Mouse (Mus musculus) forebrain, embryonic 11.5 days (tissue): Measurements from ENCODE around the gene 6030408B16Rik. TPM values are rescaled to one million over a fixed set of nuclear protein-coding genes. Genes with fewer than 3 reads are reported as not detected.

ENCODE experiments used
- ATAC-seq: fragments of 200-750 bp; cut with Nextera tagmentation; replicated peaks from 2 replicates; pipeline ENCODE4 v1.8.0; 2017; ENCODE audit warnings: moderate TSS enrichment; ENCODE audit not compliant: low FRiP score
- DNase-seq: peaks from one replicate; pipeline ENCODE4 v3.0.0-alpha.2; 2017; ENCODE audit warnings: low spot score
- H3K27ac ChIP-seq: fragments of 300-500 bp; sonication (generic); 2 replicates; pipeline ENCODE4 v1.5.1; 2014; ENCODE audit warnings: low read depth, low read length
- H3K27me3 ChIP-seq: fragments of 300-500 bp; sonication (generic); 2 replicates; pipeline ENCODE4 v1.6.1; 2014; ENCODE audit warnings: mild to moderate bottlenecking, low read length, mixed read lengths; ENCODE audit not compliant: control insufficient read depth, insufficient read depth
- H3K36me3 ChIP-seq: fragments of 300-500 bp; sonication (generic); 2 replicates; pipeline ENCODE4 v1.6.1; 2014; ENCODE audit warnings: mild to moderate bottlenecking, low read length, moderate library complexity, mixed read lengths; ENCODE audit not compliant: control insufficient read depth, insufficient read depth
- H3K4me1 ChIP-seq: fragments of 300-500 bp; sonication (generic); replicated peaks from 2 replicates; pipeline ENCODE4 v1.6.1; 2014; ENCODE audit warnings: low read length, mixed read lengths; ENCODE audit not compliant: control insufficient read depth, insufficient read depth
- H3K4me2 ChIP-seq: fragments of 300-500 bp; sonication (generic); 2 replicates; pipeline ENCODE4 v1.6.1; 2014; ENCODE audit warnings: low read depth, mild to moderate bottlenecking, low read length, moderate library complexity, mixed read lengths; ENCODE audit not compliant: severe bottlenecking
- H3K4me3 ChIP-seq: fragments of 300-500 bp; sonication (generic); 2 replicates; pipeline ENCODE4 v1.5.1; 2014; ENCODE audit warnings: low read depth, low read length
- H3K9ac ChIP-seq: fragments of 300-500 bp; sonication (generic); 2 replicates; pipeline ENCODE4 v1.6.1; 2014; ENCODE audit warnings: low read length
- H3K9me3 ChIP-seq: fragments of 300-500 bp; sonication (generic); 2 replicates; pipeline ENCODE4 v1.6.1; 2016; ENCODE audit warnings: low read length, mixed read lengths; ENCODE audit not compliant: control insufficient read depth
- WGBS: fragments of 180-500 bp; shearing (Covaris S2); extraction: QIAGEN DNeasy Blood & Tissue Kit; methylation state at CpG from one replicate; pipeline ENCODE4 v1.1.7; 2014; 5-methylcytosine and 5-hydroxymethylcytosine counted together
- polyA plus RNA-seq: library from polyadenylated mRNA; unstranded; fragments of >200 nt; fragmentation: Nextera tagmentation; extraction: Ambion mirVana; gene quantifications from 2 replicates; pipeline ENCODE4 v1.2.1, GENCODE M21; 2014

Gene 6030408B16Rik
- polyA plus RNA-seq, 1 experiment from 2014 or later, result 0.21 TPM

DNA sequence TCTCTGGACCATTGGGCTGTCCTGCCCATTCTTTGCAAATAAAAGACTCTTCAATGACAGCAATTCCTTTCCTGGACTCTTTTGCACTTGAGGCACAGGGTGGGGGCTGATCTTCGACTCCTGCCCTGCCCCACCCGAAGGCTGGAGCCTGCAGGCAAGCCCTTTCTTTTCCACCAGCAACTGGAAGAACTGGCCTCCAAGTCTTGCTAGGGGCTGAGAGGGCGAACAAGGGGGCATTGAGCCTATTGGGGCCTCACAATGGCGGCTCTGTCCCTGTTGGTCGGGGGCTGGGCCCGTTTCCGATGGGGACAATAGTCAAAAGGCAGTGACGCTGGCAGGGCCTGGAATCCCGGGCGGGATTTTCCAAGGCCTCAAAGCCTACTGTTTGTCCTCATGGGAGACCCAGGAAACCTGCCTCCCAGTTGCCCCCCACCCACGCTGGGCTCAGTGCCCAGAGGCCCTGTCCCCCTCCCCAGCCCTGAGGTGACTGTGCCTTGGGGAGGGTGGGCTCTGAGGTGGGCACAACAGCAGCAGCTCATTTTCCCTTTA is 15.6 kb upstream of the 6030408B16Rik start:
- 12% methylated on average over 11 of the region's 11 CpGs for WGBS
- peak; percentile 73 for DNase-seq
- Histone ChIP-seq H3K9ac (peak overlapping the region; percentile 32; the same call in 1 of the 2 replicates), H3K27me3 (no peaks in the 10 kb centered on the region), H3K36me3 (no peaks in the 10 kb centered on the region), H3K27ac (peak overlapping the region; percentile 37), H3K4me1 (peaks cover 7% of the 10 kb centered on the region; the same call in 1 of the 2 replicates), H3K4me2 (0 out of 2 replicates have a peak overlapping the region, but pooled peaks have one; percentile 11), H3K4me3 (no peak overlapping the region), H3K9me3 (no peaks in the 10 kb centered on the region)
- peak; percentile 55 for ATAC-seq

- H3K4me3 ChIP-seq, result no peak overlapping the region
- H3K27me3 ChIP-seq, result no peaks in the 10 kb centered on the region
- no peaks in the 10 kb centered on the region for H3K36me3 ChIP-seq
- H3K9ac ChIP-seq, result no peak overlapping the region
- ATAC-seq (no peak), DNase-seq (no peak)
- no peak overlapping the region for H3K27ac ChIP-seq
- 63% methylated on average over 5 of the region's 5 CpGs for WGBS
- peaks cover 7% of the 10 kb centered on the region; the same call in 1 of the 2 replicates for H3K4me1 ChIP-seq
- H3K9me3 ChIP-seq, result no peaks in the 10 kb centered on the region
- no peak overlapping the region for H3K4me2 ChIP-seq
Observed at GRCm38 (mm10) chr15:101278589-101278988, 14.4 kb upstream of the 6030408B16Rik start.

DNA sequence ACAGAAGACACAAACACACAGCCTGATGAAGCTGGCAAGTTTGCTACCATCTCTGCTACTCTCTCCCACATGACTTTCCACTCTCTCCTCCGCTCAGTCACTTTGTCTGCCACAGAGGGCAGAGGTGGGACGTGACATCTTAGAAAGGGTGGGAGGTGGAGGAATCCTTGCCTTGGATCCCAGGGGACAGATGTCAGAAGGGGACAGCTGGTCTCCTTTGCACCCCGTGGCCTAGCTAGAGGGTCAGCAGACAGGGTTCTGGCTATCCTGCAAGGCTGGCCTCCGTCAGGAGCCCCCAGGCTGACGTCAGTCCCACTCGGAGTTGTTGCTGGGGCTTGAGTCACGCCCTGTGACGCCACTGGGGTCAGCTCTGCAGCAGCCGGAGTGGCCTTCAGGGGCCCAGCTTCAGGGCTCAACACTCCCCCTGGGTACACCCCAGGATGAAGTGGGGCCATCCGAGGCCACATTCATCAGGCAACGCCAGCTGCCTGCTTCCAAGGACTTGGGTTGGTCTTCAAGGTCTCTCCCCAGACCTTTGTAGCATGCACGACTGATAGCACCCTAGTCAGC is 13.5 kb upstream of the 6030408B16Rik start:
- WGBS, result 78% methylated on average over 12 of the region's 12 CpGs
- DNase-seq, result no peak
- H3K9me3 ChIP-seq, result no peaks in the 10 kb centered on the region
- H3K4me3 ChIP-seq, result no peak overlapping the region
- H3K27ac ChIP-seq, result no peak overlapping the region
- ATAC-seq, result no peak
- H3K36me3 ChIP-seq, result no peaks in the 10 kb centered on the region
- no peak overlapping the region for H3K9ac ChIP-seq
- H3K27me3 ChIP-seq, result no peaks in the 10 kb centered on the region
- peaks cover 7% of the 10 kb centered on the region; the same call in 1 of the 2 replicates for H3K4me1 ChIP-seq
- no peak overlapping the region for H3K4me2 ChIP-seq

- Histone ChIP-seq H3K4me1 (peaks cover 12% of the 10 kb centered on the region), H3K4me2 (no peak overlapping the region), H3K9me3 (no peaks in the 10 kb centered on the region), H3K4me3 (no peak overlapping the region), H3K27me3 (no peaks in the 10 kb centered on the region), H3K9ac (no peak overlapping the region), H3K27ac (no peak overlapping the region), H3K36me3 (no peaks in the 10 kb centered on the region)
- DNase-seq (no peak), ATAC-seq (no peak)
- 79% methylated on average over 5 of the region's 5 CpGs for WGBS
Observed at GRCm38 (mm10) chr15:101282471-101282870, 10.5 kb upstream of the 6030408B16Rik start.

DNA sequence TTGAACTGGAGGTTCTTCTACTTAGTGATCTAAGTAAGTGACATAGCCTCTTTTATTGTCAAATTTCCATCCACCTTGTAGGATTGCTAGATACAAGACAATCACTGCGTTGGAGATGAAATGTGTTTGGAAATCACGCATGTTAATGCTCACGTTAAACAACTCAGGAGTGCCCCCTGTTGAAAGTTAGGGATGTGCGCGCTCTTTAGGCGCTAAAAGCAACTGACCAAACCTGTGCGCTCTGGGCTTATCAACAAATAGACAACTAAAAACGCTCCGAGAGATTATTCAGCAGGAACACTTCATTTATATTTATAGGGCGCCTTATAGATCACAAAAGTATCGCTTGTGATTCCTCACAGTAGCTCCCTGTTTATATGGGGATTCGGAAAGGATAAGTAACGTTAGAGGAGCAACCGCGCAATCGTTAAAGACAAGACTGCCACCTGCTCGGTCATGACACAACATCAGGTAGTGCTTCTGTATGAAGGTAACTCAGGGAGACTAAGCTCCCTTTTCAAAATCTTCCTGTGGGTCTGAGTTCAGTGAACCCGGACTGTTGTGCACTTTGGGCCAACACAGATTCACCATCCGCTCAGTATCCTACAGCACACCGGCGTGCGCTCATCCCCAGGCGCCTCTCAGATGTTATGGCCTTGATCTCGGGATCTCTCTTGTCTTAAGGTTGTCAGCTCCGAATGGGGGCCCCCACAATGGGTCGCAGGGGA is 9.7 kb upstream of the 6030408B16Rik start:
- Histone ChIP-seq H3K27me3 (no peaks in the 10 kb centered on the region), H3K4me3 (peak overlapping the region; percentile 76), H3K27ac (no peak overlapping the region), H3K9me3 (no peaks in the 10 kb centered on the region), H3K36me3 (no peaks in the 10 kb centered on the region), H3K4me1 (peaks cover 10% of the 10 kb centered on the region), H3K9ac (peak overlapping the region; percentile 79), H3K4me2 (peak overlapping the region; percentile 82)
- peak; percentile 64 for ATAC-seq
- DNase-seq, result peak; percentile 74
- WGBS, result 2% methylated on average over 26 of the region's 26 CpGs

DNA sequence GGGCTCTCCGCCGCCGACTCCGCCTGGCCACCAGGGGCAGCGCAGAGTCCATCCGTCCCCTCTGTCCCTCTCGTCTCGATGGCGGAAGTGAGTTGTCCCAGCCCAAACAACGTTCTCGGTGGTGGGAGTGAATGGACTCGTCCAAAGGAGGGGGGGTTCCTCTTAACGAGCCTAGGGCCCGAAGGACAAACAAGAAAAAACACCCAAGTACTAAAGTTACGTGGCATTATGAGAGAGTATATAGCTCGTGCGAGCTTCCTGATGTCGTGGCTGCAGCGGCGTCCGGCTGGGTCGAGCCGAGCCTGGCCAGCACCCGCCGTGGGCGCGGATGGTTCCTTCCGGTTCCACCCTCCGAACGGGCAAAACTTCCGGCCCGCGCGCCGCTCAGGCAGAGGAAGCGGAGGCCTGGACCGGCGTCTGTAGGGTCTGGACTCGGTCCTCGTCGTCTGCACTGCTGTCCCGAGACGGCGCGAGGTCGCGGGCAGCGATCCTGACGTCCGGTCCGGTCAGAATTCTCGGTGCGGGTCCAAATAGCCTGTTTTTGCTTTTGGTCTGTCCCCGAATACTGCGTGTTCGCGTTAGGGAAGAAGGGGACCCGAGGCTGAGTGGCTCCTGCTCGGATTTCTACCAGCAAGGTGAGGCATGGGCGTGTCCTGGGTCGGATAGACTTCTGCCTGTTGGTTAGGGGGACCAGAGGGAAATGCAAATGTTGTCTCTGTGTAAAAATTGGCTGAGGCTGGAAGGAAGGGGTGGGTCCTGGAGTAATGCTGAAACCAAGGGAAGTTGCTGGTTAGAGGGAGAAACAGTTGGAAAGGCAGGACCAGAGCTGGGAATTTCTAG is 8.9 kb upstream of the 6030408B16Rik start, which contains the start of gene Atg101:
Gene Atg101 (plus strand): TSS at position 362 of the 840 bp plus-strand sequence.
- peak within 1 kb of the TSS; percentile 82 for H3K4me2 ChIP-seq
- H3K27me3 ChIP-seq, result no peaks in the 10 kb centered on the region
- H3K9ac ChIP-seq, result peak within 1 kb of the TSS; percentile 79
- ATAC-seq, result peak; percentile 93
- H3K36me3 ChIP-seq, result no peaks in the 10 kb centered on the region
- no peaks in the 10 kb centered on the region for H3K9me3 ChIP-seq
- H3K4me1 ChIP-seq, result peaks cover 8% of the 10 kb centered on the region
- H3K27ac ChIP-seq, result no peak within 1 kb of the TSS
- peak within 1 kb of the TSS; percentile 76 for H3K4me3 ChIP-seq
- whole genome bisulfite sequencing, result under 1% methylated on average over 61 of the region's 61 CpGs
- DNase-seq, result peak; percentile 96

DNA sequence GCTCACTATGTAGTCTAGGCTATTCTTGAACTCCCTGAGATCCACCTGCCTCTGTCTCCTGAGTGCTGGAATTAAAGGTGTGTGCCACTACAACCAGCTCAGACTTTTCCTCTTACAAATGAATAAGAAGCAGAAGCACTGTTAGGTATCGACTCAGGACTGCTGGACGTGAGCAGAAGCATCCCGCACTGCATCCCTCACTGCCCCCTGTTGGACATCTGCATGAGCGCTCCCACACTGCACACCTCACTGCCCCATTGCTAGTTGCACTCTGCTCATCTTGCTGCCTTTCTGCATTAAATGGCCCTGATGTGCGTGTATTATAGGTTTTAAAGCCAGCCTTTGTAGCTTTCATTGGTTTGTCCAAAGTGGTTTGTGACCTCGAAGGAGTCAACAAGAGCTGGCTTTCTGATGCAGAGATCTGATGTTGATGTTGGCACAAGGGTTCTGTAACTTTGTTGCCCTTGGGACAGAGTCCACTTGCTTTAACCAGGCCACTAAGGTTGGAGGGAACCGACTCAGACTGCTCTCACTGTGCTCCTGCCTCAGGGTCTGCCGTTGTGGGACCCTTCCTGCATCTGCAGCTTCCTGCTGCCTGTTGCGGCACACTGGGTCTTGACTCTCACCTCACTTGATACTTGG is 6.8 kb upstream of the 6030408B16Rik start:
- Histone ChIP-seq H3K4me1 (peaks cover 8% of the 10 kb centered on the region), H3K9me3 (no peaks in the 10 kb centered on the region), H3K4me3 (no peak overlapping the region), H3K9ac (no peak overlapping the region), H3K27ac (no peak overlapping the region), H3K36me3 (no peaks in the 10 kb centered on the region), H3K4me2 (no peak overlapping the region), H3K27me3 (no peaks in the 10 kb centered on the region)
- 65% methylated on average over 9 of the region's 9 CpGs for WGBS
- ATAC-seq, result no peak
- DNase-seq, result no peak

GRCm38 (mm10) chr15:101287361-101287760 is 5.7 kb upstream of the 6030408B16Rik start:
- Histone ChIP-seq H3K4me1 (peaks cover 8% of the 10 kb centered on the region), H3K4me3 (no peak overlapping the region), H3K9me3 (no peaks in the 10 kb centered on the region), H3K4me2 (no peak overlapping the region), H3K27ac (no peak overlapping the region), H3K9ac (no peak overlapping the region), H3K36me3 (no peaks in the 10 kb centered on the region), H3K27me3 (no peaks in the 10 kb centered on the region)
- WGBS, result 93% methylated on average over 6 of the region's 6 CpGs
- no peak for DNase-seq
- ATAC-seq, result no peak
